Mouse (Mus musculus): Measurements from ENCODE around the gene Rab5a. TPM values are rescaled to one million over a fixed set of nuclear protein-coding genes. Genes with fewer than 3 reads are reported as not detected.

Rab5a gene
- total and polyA plus RNA-seq, 2 experiments: 6.0 to 53.7 TPM

GRCm38 (mm10) chr17:53551306-53552299, 72.6 kb downstream of the Rab5a start:
- Histone ChIP-seq H3K27ac (replicated peaks; ENCODE audit: insufficient read depth, low read depth, low read length) (no peak overlapping the region), H3K79me2 (ENCODE audit: control insufficient read depth, insufficient read depth, low read length) (no peaks in the 10 kb centered on the region), H3K4me3 (ENCODE audit: insufficient read depth, low read depth, low read length) (no peak overlapping the region), H3K36me3 (ENCODE audit: control insufficient read depth, insufficient read depth, low read length) (no peaks in the 10 kb centered on the region), H3K4me1 (ENCODE audit: control insufficient read depth, insufficient read depth, low read length) (no peaks in the 10 kb centered on the region), H3K9ac (ENCODE audit: low read depth, low read length) (no peak overlapping the region), H3K27me3 (ENCODE audit: control insufficient read depth, insufficient read depth, low read length) (no peaks in the 10 kb centered on the region)
- DNase-seq (ENCODE audit: extremely low read depth, low read depth, low spot score): no peak
- TF ChIP-seq CTCF (IDR thresholded peaks at IDR 0.05; ENCODE audit: low read depth, low read length): no peak
- no peak for TF ChIP-seq POLR2A (IDR thresholded peaks at IDR 0.05; ENCODE audit: extremely low read depth, insufficient read depth, low read length)
- WGBS: 90% methylated on average over 8 of the region's 8 CpGs

GRCm38 (mm10) chr17:53554088-53554487, 75.1 kb downstream of the Rab5a start:
- WGBS: 69% methylated on average over 4 of the region's 4 CpGs
- Histone ChIP-seq H3K36me3 (ENCODE audit: control insufficient read depth, insufficient read depth, low read length) (no peaks in the 10 kb centered on the region), H3K9ac (ENCODE audit: low read depth, low read length) (no peak overlapping the region), H3K4me3 (ENCODE audit: insufficient read depth, low read depth, low read length) (no peak overlapping the region), H3K27ac (replicated peaks; ENCODE audit: insufficient read depth, low read depth, low read length) (no peak overlapping the region), H3K79me2 (ENCODE audit: control insufficient read depth, insufficient read depth, low read length) (no peaks in the 10 kb centered on the region), H3K4me1 (ENCODE audit: control insufficient read depth, insufficient read depth, low read length) (no peaks in the 10 kb centered on the region), H3K27me3 (ENCODE audit: control insufficient read depth, insufficient read depth, low read length) (no peaks in the 10 kb centered on the region)
- TF ChIP-seq POLR2A (IDR thresholded peaks at IDR 0.05; ENCODE audit: extremely low read depth, insufficient read depth, low read length) (no peak), CTCF (IDR thresholded peaks at IDR 0.05; ENCODE audit: low read depth, low read length) (peak; percentile 63)
- no peak for DNase-seq (ENCODE audit: extremely low read depth, low read depth, low spot score)

- H3K27me3 ChIP-seq (ENCODE audit: control insufficient read depth, insufficient read depth, low read length): no peaks in the 10 kb centered on the region
- no peak overlapping the region for H3K4me3 ChIP-seq (ENCODE audit: insufficient read depth, low read depth, low read length)
- H3K79me2 ChIP-seq (ENCODE audit: control insufficient read depth, insufficient read depth, low read length): no peaks in the 10 kb centered on the region
- H3K27ac ChIP-seq (replicated peaks; ENCODE audit: insufficient read depth, low read depth, low read length): no peak overlapping the region
- no peak for DNase-seq (ENCODE audit: extremely low read depth, low read depth, low spot score)
- no peak for TF ChIP-seq POLR2A (IDR thresholded peaks at IDR 0.05; ENCODE audit: extremely low read depth, insufficient read depth, low read length)
- TF ChIP-seq CTCF (IDR thresholded peaks at IDR 0.05; ENCODE audit: low read depth, low read length): no peak
- H3K9ac ChIP-seq (ENCODE audit: low read depth, low read length): no peak overlapping the region
- 80% methylated on average over 3 of the region's 3 CpGs for whole genome bisulfite sequencing
- H3K4me1 ChIP-seq (ENCODE audit: control insufficient read depth, insufficient read depth, low read length): no peaks in the 10 kb centered on the region
- H3K36me3 ChIP-seq (ENCODE audit: control insufficient read depth, insufficient read depth, low read length): no peaks in the 10 kb centered on the region
Measured at GRCm38 (mm10) chr17:53554813-53555212, 75.8 kb downstream of the Rab5a start.

Other genes starting within 250 kb of the Rab5a start
- gene Efhb, start 15.9 kb upstream of the Rab5a start, total RNA-seq (2014; rRNA removed): 0.07 TPM in 1 of 2 replicates, not detected in the other
- not detected in 2 replicates for gene Efhb, start 15.9 kb upstream of the Rab5a start, polyA plus RNA-seq (2012; rRNA removed)
- 0.09 TPM in 1 of 2 replicates, not detected in the other for gene Pp2d1, start 60.2 kb downstream of the Rab5a start, total RNA-seq (2014; rRNA removed)
- gene Pp2d1, start 60.2 kb downstream of the Rab5a start, polyA plus RNA-seq (2012; rRNA removed): not detected in 2 replicates
- gene Kat2b, start 87.6 kb downstream of the Rab5a start, total RNA-seq (2014; rRNA removed): 56.0 and 57.4 TPM in 2 replicates
- gene Kat2b, start 87.6 kb downstream of the Rab5a start, polyA plus RNA-seq (2012; rRNA removed): 14.1 and 15.6 TPM in 2 replicates
- 0.18 and 0.20 TPM in 2 replicates for gene Sgo1, start 210.1 kb downstream of the Rab5a start, total RNA-seq (2014; rRNA removed)
- not detected in 2 replicates for gene Sgo1, start 210.1 kb downstream of the Rab5a start, polyA plus RNA-seq (2012; rRNA removed)

All from liver, adult 2 months (tissue).